Mouse (Mus musculus) midbrain, embryonic 12.5 days (tissue): ENCODE data around the gene Olfr777. TPM values are rescaled to one million over a fixed set of nuclear protein-coding genes. Genes with fewer than 3 reads are reported as not detected.
"Not testable (repeated sequence)": the region's sequence is repeated elsewhere in the genome, so short reads cannot be mapped to it uniquely, and the experiment has no call there.

Experiments
- ATAC-seq: fragments of 200-750 bp; cut with Nextera tagmentation; 2 replicates; pipeline ENCODE4 v1.8.0; 2017; ENCODE audit warnings: low read depth, moderate TSS enrichment, moderate library complexity; ENCODE audit not compliant: low FRiP score
- H3K27ac ChIP-seq: fragments of 300-500 bp; sonication (generic); replicated peaks from 2 replicates; pipeline ENCODE4 v1.5.1; 2016; ENCODE audit warnings: mild to moderate bottlenecking
- H3K27me3 ChIP-seq: fragments of 300-500 bp; sonication (generic); 2 replicates; pipeline ENCODE4 v1.6.1; 2016; ENCODE audit warnings: mild to moderate bottlenecking
- H3K36me3 ChIP-seq: fragments of 300-500 bp; sonication (generic); 2 replicates; pipeline ENCODE4 v1.6.1; 2016
- H3K4me1 ChIP-seq: fragments of 300-500 bp; sonication (generic); 2 replicates; pipeline ENCODE4 v1.6.1; 2016
- H3K4me2 ChIP-seq: fragments of 300-500 bp; sonication (generic); replicated peaks from 2 replicates; pipeline ENCODE4 v1.6.1; 2016; ENCODE audit warnings: mild to moderate bottlenecking, moderate library complexity
- H3K4me3 ChIP-seq: fragments of 300-500 bp; sonication (generic); 2 replicates; pipeline ENCODE4 v1.5.1; 2016; ENCODE audit warnings: mild to moderate bottlenecking
- H3K9ac ChIP-seq: fragments of 300-500 bp; sonication (generic); replicated peaks from 2 replicates; pipeline ENCODE4 v1.6.1; 2016; ENCODE audit warnings: mild to moderate bottlenecking, moderate library complexity
- H3K9me3 ChIP-seq: fragments of 300-500 bp; sonication (generic); 2 replicates; pipeline ENCODE4 v1.6.1; 2016; ENCODE audit warnings: mild to moderate bottlenecking
- WGBS: fragments of 180-500 bp; shearing (Covaris S2); methylation state at CpG from one replicate; pipeline ENCODE4 v1.1.7; 2016; 5-methylcytosine and 5-hydroxymethylcytosine counted together
- polyA plus RNA-seq: library from polyadenylated mRNA; unstranded; fragments of >200 nt; fragmentation: Nextera tagmentation; extraction: Ambion mirVana; gene quantifications from 2 replicates; pipeline ENCODE4 v1.2.1, GENCODE M21; 2016

The Olfr777 gene
- polyA plus RNA-seq: not detected in 2 replicates

- Histone ChIP-seq H3K36me3 (no peaks in the 10 kb centered on the region), H3K9me3 (no peaks in the 10 kb centered on the region), H3K9ac (no peak within 1 kb of the TSS), H3K4me2 (no peak within 1 kb of the TSS), H3K27ac (no peak within 1 kb of the TSS), H3K4me3 (no peak within 1 kb of the TSS), H3K4me1 (no peaks in the 10 kb centered on the region), H3K27me3 (no peaks in the 10 kb centered on the region)
- ATAC-seq: no peak
- WGBS: 93% methylated on average over 2 of the region's 2 CpGs
These were observed at the start of gene Olfr777 for GRCm38 (mm10) chr10:129271081-129271535. Gene Olfr777 (minus strand): TSS chr10:129271485.

- Histone ChIP-seq H3K4me2 (no peak within 1 kb of the TSS), H3K9ac (no peak within 1 kb of the TSS), H3K36me3 (no peaks in the 10 kb centered on the region), H3K9me3 (no peaks in the 10 kb centered on the region), H3K4me3 (no peak within 1 kb of the TSS), H3K27me3 (no peaks in the 10 kb centered on the region), H3K27ac (no peak within 1 kb of the TSS), H3K4me1 (no peaks in the 10 kb centered on the region)
- ATAC-seq: no peak
- WGBS: 92% methylated on average over 3 of the region's 3 CpGs
These were observed 46.5 kb upstream of the Olfr777 start, which contains the start of gene Olfr780 for GRCm38 (mm10) chr10:129317817-129318216. Gene Olfr780 (plus strand): TSS chr10:129318117.

DNA sequence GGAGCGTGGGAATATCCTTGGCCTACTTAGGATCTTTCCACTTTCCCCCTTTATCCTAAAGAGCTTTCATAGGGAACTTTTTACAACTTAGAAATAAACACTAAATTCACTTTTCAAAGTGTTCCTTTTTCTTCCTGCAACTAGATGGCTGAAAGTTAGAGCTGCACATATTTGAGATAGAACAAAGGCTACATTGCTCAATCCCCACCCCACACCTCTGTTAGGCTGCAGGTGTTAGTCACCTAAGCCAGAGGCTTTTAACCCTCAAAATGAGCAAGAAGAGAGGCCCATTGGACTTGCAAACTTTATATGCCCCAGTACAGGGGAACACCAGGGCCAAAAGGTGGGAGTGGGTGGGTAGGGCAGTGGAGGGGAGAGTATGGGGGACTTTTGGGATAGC lies 42.2 kb upstream of the Olfr777 start:
- H3K4me2 ChIP-seq, H3K4me1 ChIP-seq, H3K9me3 ChIP-seq, H3K9ac ChIP-seq, ATAC-seq, H3K27me3 ChIP-seq, H3K27ac ChIP-seq, H3K4me3 ChIP-seq, H3K36me3 ChIP-seq: not testable (repeated sequence)
- WGBS: no CpG with 5 or more reads among the region's 1 CpGs

- not testable (repeated sequence) for H3K9ac ChIP-seq, H3K27ac ChIP-seq, H3K36me3 ChIP-seq, ATAC-seq, H3K27me3 ChIP-seq, H3K4me2 ChIP-seq, H3K4me1 ChIP-seq, H3K4me3 ChIP-seq, H3K9me3 ChIP-seq
- 74% methylated on average over 1 of the region's 1 CpGs for WGBS
These were observed 41.7 kb upstream of the Olfr777 start for GRCm38 (mm10) chr10:129312973-129313372.

GRCm38 (mm10) chr10:129258827-129259226 lies 12.5 kb downstream of the Olfr777 start, which contains the start of gene Olfr776:
Gene Olfr776 (plus strand): TSS chr10:129259127.
- Histone ChIP-seq H3K27me3 (no peaks in the 10 kb centered on the region), H3K9me3 (no peaks in the 10 kb centered on the region), H3K9ac (no peak within 1 kb of the TSS), H3K4me3 (no peak within 1 kb of the TSS), H3K36me3 (no peaks in the 10 kb centered on the region), H3K4me1 (no peaks in the 10 kb centered on the region), H3K4me2 (no peak within 1 kb of the TSS), H3K27ac (no peak within 1 kb of the TSS)
- no peak for ATAC-seq

- Histone ChIP-seq H3K9ac (no peak within 1 kb of the TSS), H3K4me3 (no peak within 1 kb of the TSS), H3K4me1 (no peaks in the 10 kb centered on the region), H3K9me3 (no peaks in the 10 kb centered on the region), H3K4me2 (no peak within 1 kb of the TSS), H3K27me3 (no peaks in the 10 kb centered on the region), H3K27ac (no peak within 1 kb of the TSS), H3K36me3 (no peaks in the 10 kb centered on the region)
- 78% methylated on average over 3 of the region's 3 CpGs for WGBS
- no peak for ATAC-seq
These were observed 23.2 kb downstream of the Olfr777 start, which contains the start of gene Olfr775 for GRCm38 (mm10) chr10:129248112-129248511. Gene Olfr775 (plus strand): TSS chr10:129248412.

DNA sequence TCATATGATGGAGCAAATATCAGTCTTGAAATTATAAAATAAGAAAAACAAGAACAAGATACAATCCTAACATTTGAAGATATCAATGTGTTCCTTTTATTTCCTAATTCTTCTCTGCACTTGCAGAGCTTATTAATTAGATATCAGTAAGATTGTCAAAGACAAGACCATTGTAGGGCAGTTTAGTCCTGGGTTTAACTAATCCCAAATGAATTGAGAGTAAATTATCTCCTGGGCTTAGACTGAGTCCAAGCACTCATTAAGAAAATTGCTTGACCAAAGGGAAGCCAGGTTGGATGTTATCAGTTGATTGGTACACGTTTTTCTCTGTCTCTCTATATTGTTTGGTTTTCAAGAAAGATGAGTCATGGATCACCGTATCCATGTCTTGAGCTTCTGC lies 35.4 kb downstream of the Olfr777 start, which contains the start of gene Olfr774:
Gene Olfr774, plus strand, starts transcription at position 301 of the 400 bp plus-strand sequence.
- ATAC-seq: no peak
- 81% methylated on average over 2 of the region's 2 CpGs for WGBS
- no peaks in the 10 kb centered on the region for H3K36me3 ChIP-seq

GRCm38 (mm10) chr10:129230737-129231136 lies 40.5 kb downstream of the Olfr777 start:
- 94% methylated on average over 1 of the region's 1 CpGs for WGBS
- no peaks in the 10 kb centered on the region for H3K36me3 ChIP-seq
- no peaks in the 10 kb centered on the region for H3K27me3 ChIP-seq
- H3K4me1 ChIP-seq: no peaks in the 10 kb centered on the region
- ATAC-seq: no peak
- no peak overlapping the region for H3K27ac ChIP-seq
- no peak overlapping the region for H3K4me3 ChIP-seq
- H3K9ac ChIP-seq: no peak overlapping the region
- H3K4me2 ChIP-seq: no peak overlapping the region
- 0 out of 2 replicates have a peak, but pooled peaks cover 4% of the 10 kb centered on the region for H3K9me3 ChIP-seq

More for the DNA sequence above, 35.4 kb downstream of the Olfr777 start, which contains the start of gene Olfr774:
- Histone ChIP-seq H3K27ac (no peak within 1 kb of the TSS), H3K9me3 (no peaks in the 10 kb centered on the region), H3K4me3 (no peak within 1 kb of the TSS), H3K4me2 (no peak within 1 kb of the TSS), H3K4me1 (no peaks in the 10 kb centered on the region), H3K9ac (no peak within 1 kb of the TSS), H3K27me3 (no peaks in the 10 kb centered on the region)

Other genes starting within 250 kb of the Olfr777 start
- not detected in 2 replicates for gene Olfr764-ps1, start 231.6 kb downstream of the Olfr777 start, polyA plus RNA-seq
- not detected in 2 replicates for gene Olfr765, start 221.5 kb downstream of the Olfr777 start, polyA plus RNA-seq
- not detected in 2 replicates for gene Olfr766-ps1, start 202.5 kb downstream of the Olfr777 start, polyA plus RNA-seq
- gene Olfr767, start 188.6 kb downstream of the Olfr777 start, polyA plus RNA-seq: not detected in 2 replicates
- gene Olfr768, start 172.1 kb downstream of the Olfr777 start, polyA plus RNA-seq: not detected in 2 replicates
- gene Olfr769, start 153.6 kb downstream of the Olfr777 start, polyA plus RNA-seq: not detected in 2 replicates
- gene Olfr770, start 132.5 kb downstream of the Olfr777 start, polyA plus RNA-seq: not detected in 2 replicates
- not detected in 2 replicates for gene Olfr771, start 106.7 kb downstream of the Olfr777 start, polyA plus RNA-seq
- gene Olfr772, start 93.6 kb downstream of the Olfr777 start, polyA plus RNA-seq: not detected in 2 replicates
- not detected in 2 replicates for gene Olfr773, start 84.1 kb downstream of the Olfr777 start, polyA plus RNA-seq
- not detected in 2 replicates for gene Olfr774, start 35.3 kb downstream of the Olfr777 start, polyA plus RNA-seq
- gene Olfr775, start 23.1 kb downstream of the Olfr777 start, polyA plus RNA-seq: not detected in 2 replicates
- gene Olfr776, start 12.4 kb downstream of the Olfr777 start, polyA plus RNA-seq: not detected in 2 replicates
- not detected in 2 replicates for gene Olfr780, start 46.6 kb upstream of the Olfr777 start, polyA plus RNA-seq
- gene Olfr781, start 57.4 kb upstream of the Olfr777 start, polyA plus RNA-seq: not detected in 2 replicates
- gene Olfr782, start 77.4 kb upstream of the Olfr777 start, polyA plus RNA-seq: not detected in 2 replicates
- not detected in 2 replicates for gene Olfr784, start 112.6 kb upstream of the Olfr777 start, polyA plus RNA-seq
- gene Olfr785, start 133.9 kb upstream of the Olfr777 start, polyA plus RNA-seq: not detected in 2 replicates
- gene Olfr786, start 155.8 kb upstream of the Olfr777 start, polyA plus RNA-seq: not detected in 2 replicates
- gene Olfr787, start 190.4 kb upstream of the Olfr777 start, polyA plus RNA-seq: not detected in 2 replicates
- not detected in 2 replicates for gene Olfr788, start 199.5 kb upstream of the Olfr777 start, polyA plus RNA-seq
- not detected in 2 replicates for gene Olfr789, start 213.3 kb upstream of the Olfr777 start, polyA plus RNA-seq
- gene Olfr790, start 227.0 kb upstream of the Olfr777 start, polyA plus RNA-seq: not detected in 2 replicates